11 mouse cellular contexts compared by ENCODE assay signal in genomic region chr2:64096176-64096575, GRCm38 (mm10). TPM values are rescaled to one million over a fixed set of nuclear protein-coding genes. Genes with fewer than 3 reads are reported as not detected.
DNase-seq lines count a peak whose midpoint lies in the region; ATAC-seq and TF ChIP-seq lines count a peak whose summit lies in the region.
"Had no signal": no experiment of that assay in that cellular context is flagged by ENCODE, and none has a peak within 500 bp of the region (broad histone marks: within the 10 kb centered on the region; RNA-seq: fewer than 3 reads in every experiment).

No protein-coding gene starts in this region.

- H3K4me3 ChIP-seq in kidney, adult 2 months (ENCODE audit: insufficient read depth, low read depth, low read length) = peak overlapping the region; percentile 42; the same call in 1 of the 2 replicates
- H3K4me3 ChIP-seq in embryonic fibroblast, embryonic 13.5 days (ENCODE audit: insufficient read depth, low read length) = peak overlapping the region; percentile 16; the same call in 1 of the 2 replicates
- 0 out of 2 replicates have a peak overlapping the region, but pooled peaks have one; percentile 3 for H3K4me3 ChIP-seq in intestine, embryonic 15.5 days (replicated peaks)
- H3K4me3 ChIP-seq in midbrain, embryonic 14.5 days (replicated peaks; ENCODE audit: low read depth, low read length) = peak overlapping the region; percentile 74

- H3K27me3 ChIP-seq in kidney, adult 2 months (replicated peaks; ENCODE audit: control insufficient read depth, insufficient read depth, low read length) = no peaks in the 10 kb centered on the region
- H3K27me3 ChIP-seq in intestine, embryonic 15.5 days (replicated peaks) = no peaks in the 10 kb centered on the region
- H3K27me3 ChIP-seq in midbrain, embryonic 14.5 days (ENCODE audit: control insufficient read depth, insufficient read depth, low read length) = no peaks in the 10 kb centered on the region

- H3K4me2 ChIP-seq in intestine, embryonic 15.5 days (replicated peaks) = peak overlapping the region; percentile 83; the same call in 1 of the 2 replicates
- peak overlapping the region; percentile 65 for H3K4me2 ChIP-seq in midbrain, embryonic 14.5 days (ENCODE audit: low read length)

- 62% methylated on average over 5 of the region's 5 CpGs for WGBS in kidney, adult 2 months
- 38% methylated on average over 5 of the region's 5 CpGs for WGBS in intestine, embryonic 15.5 days
- WGBS in midbrain, embryonic 14.5 days = 14% methylated on average over 5 of the region's 5 CpGs

- H3K9me3 ChIP-seq in intestine, embryonic 15.5 days = no peaks in the 10 kb centered on the region
- no peaks in the 10 kb centered on the region for H3K9me3 ChIP-seq in midbrain, embryonic 14.5 days (ENCODE audit: control insufficient read depth, low read length)

- TF ChIP-seq POLR2A in kidney, adult 2 months (IDR thresholded peaks at IDR 0.05; ENCODE audit: low read depth, low read length) = no peak
- TF ChIP-seq POLR2A in embryonic fibroblast, embryonic 13.5 days (IDR thresholded peaks at IDR 0.05; ENCODE audit: low read depth, low read length) = no peak

- no peak for TF ChIP-seq CTCF in kidney, adult 2 months (conservative IDR thresholded peaks at IDR 0.05; ENCODE audit: insufficient read depth, insufficient read length, low read depth, low read length)
- TF ChIP-seq CTCF in embryonic fibroblast, embryonic 13.5 days (IDR thresholded peaks at IDR 0.05; ENCODE audit: borderline replicate concordance, insufficient read depth, low read length) = no peak

- H3K4me1 ChIP-seq in kidney, adult 2 months (ENCODE audit: control insufficient read depth, insufficient read depth, low read length) = no peaks in the 10 kb centered on the region
- H3K4me1 ChIP-seq in embryonic fibroblast, embryonic 13.5 days (ENCODE audit: control insufficient read depth, insufficient read depth, low read length) = no peaks in the 10 kb centered on the region
- 0 out of 2 replicates have a peak, but pooled peaks cover 7% of the 10 kb centered on the region for H3K4me1 ChIP-seq in intestine, embryonic 15.5 days (replicated peaks)
- peaks cover 20% of the 10 kb centered on the region; the same call in 1 of the 2 replicates for H3K4me1 ChIP-seq in midbrain, embryonic 14.5 days (ENCODE audit: control insufficient read depth, insufficient read depth, low read length)

- H3K27ac ChIP-seq in kidney, adult 2 months (ENCODE audit: insufficient read depth, low read depth, low read length) = no peak overlapping the region
- no peak overlapping the region for H3K27ac ChIP-seq in embryonic fibroblast, embryonic 13.5 days (ENCODE audit: insufficient read depth, low read length)
- H3K27ac ChIP-seq in intestine, embryonic 15.5 days = no peak overlapping the region
- peak overlapping the region; percentile 57; the same call in 1 of the 2 replicates for H3K27ac ChIP-seq in midbrain, embryonic 14.5 days (replicated peaks; ENCODE audit: low read depth, low read length)

- DNase-seq in kidney, adult 2 months = no peak
- no peak for DNase-seq in kidney, postnatal 10 days
- no peak for DNase-seq in midbrain, embryonic 14.5 days
- no peak for DNase-seq in left cerebral cortex, adult 18-20 months (ENCODE audit: low spot score in 2 of 2)
- no peak for DNase-seq in urinary bladder, postnatal 10 days (ENCODE audit: low spot score)
- DNase-seq: adrenal gland, postnatal 25 days; kidney, adult 11 months; right cerebral cortex, postnatal 14 days had no signal

- ATAC-seq in intestine, embryonic 15.5 days = no peak
- ATAC-seq in midbrain, embryonic 14.5 days (ENCODE audit: low FRiP score, low TSS enrichment) = no peak
- ATAC-seq in monocyte, adult 5-6 weeks (replicated peaks; ENCODE audit: insufficient number of reproducible peaks, low FRiP score, low TSS enrichment, poor library complexity, severe bottlenecking) = no peak

- no peaks in the 10 kb centered on the region for H3K36me3 ChIP-seq in kidney, adult 2 months (ENCODE audit: control insufficient read depth, insufficient read depth, low read length)
- H3K36me3 ChIP-seq in intestine, embryonic 15.5 days = no peaks in the 10 kb centered on the region
- H3K36me3 ChIP-seq in midbrain, embryonic 14.5 days (ENCODE audit: control insufficient read depth, insufficient read depth, low read length) = no peaks in the 10 kb centered on the region

- no peak overlapping the region for H3K9ac ChIP-seq in intestine, embryonic 15.5 days
- peak overlapping the region; percentile 94 for H3K9ac ChIP-seq in midbrain, embryonic 14.5 days (replicated peaks; ENCODE audit: low read length)

RNA-seq across cellular contexts. Expression of gene Fign, which starts 1.7 kb away (rescaled TPM):
- polyA plus RNA-seq in kidney, adult 2 months (2012; rRNA removed) = 3.6 and 3.7 TPM in 2 replicates
- polyA plus RNA-seq in embryonic fibroblast, embryonic 13.5 days (2011; ENCODE audit: insufficient read length, low read depth, missing spikeins) = 2.9 and 3.3 TPM in 2 replicates
- polyA plus RNA-seq in intestine, embryonic 15.5 days (2015; fragmentation: Nextera tagmentation; extraction: Ambion mirVana) = 2.2 and 2.6 TPM in 2 replicates
- polyA plus RNA-seq in midbrain, embryonic 14.5 days (2014; fragmentation: Nextera tagmentation; extraction: Ambion mirVana) = 19.7 and 21.2 TPM in 2 replicates
- 1 to 10 TPM; 3.0 to 4.3 TPM for total RNA-seq in left cerebral cortex, adult 18-20 months (2021)
- not detected in 3 replicates for total RNA-seq in monocyte, adult 5-6 weeks (2017)

Comparison
In these comparisons a context has a peak if more than half of its experiments do, and no peak if none do; other contexts are left out.
1. H3K4me3 ChIP-seq: peak in every context shown above with its lines; median percentile 74 in midbrain, embryonic 14.5 days; 42 in kidney, adult 2 months; 16 in embryonic fibroblast, embryonic 13.5 days; 3 in intestine, embryonic 15.5 days.